12 mouse cellular contexts compared by ENCODE assay signal in genomic region chr10:53429539-53430344, GRCm38 (mm10). TPM values are rescaled to one million over a fixed set of nuclear protein-coding genes. Genes with fewer than 3 reads are reported as not detected.
A peak's percentile ranks its signal among the peaks of the same experiment; 100 is the strongest.
DNase-seq lines count a peak whose midpoint lies in the region; ATAC-seq and TF ChIP-seq lines count a peak whose summit lies in the region.
"Had no signal": no experiment of that assay in that cellular context is flagged by ENCODE, and none has a peak within 500 bp of the region (broad histone marks: within the 10 kb centered on the region; RNA-seq: fewer than 3 reads in every experiment).

No protein-coding gene starts in this region.

- H3K27ac ChIP-seq in lung, embryonic 14.5 days (ENCODE audit: low read depth) = peak overlapping the region; percentile 63; the same call in 1 of the 2 replicates
- H3K27ac ChIP-seq in hindbrain, embryonic 16.5 days (ENCODE audit: low read depth, low read length) = no peak overlapping the region
- H3K27ac ChIP-seq in neural tube, embryonic 14.5 days (ENCODE audit: low read depth, low read length) = no peak overlapping the region; the same call in 1 of the 2 replicates

- no peak overlapping the region for H3K9ac ChIP-seq in lung, embryonic 14.5 days
- H3K9ac ChIP-seq in hindbrain, embryonic 16.5 days (ENCODE audit: low read depth, low read length) = no peak overlapping the region
- no peak overlapping the region for H3K9ac ChIP-seq in neural tube, embryonic 14.5 days (replicated peaks; ENCODE audit: low read depth, low read length)

- peak; percentile 54 for DNase-seq in embryo, embryonic 10.5 days (ENCODE audit: low spot score)
- no peak for DNase-seq in embryo, embryonic 10 days (ENCODE audit: low spot score)
- DNase-seq in lung, embryonic 14.5 days = peak; percentile 38
- DNase-seq in lung, adult 18-20 months = no peak
- no peak for DNase-seq in right cerebral cortex, postnatal 4 days
- no peak for DNase-seq in urinary bladder, postnatal 14 days (ENCODE audit: low spot score)
- DNase-seq: cerebellum, adult 9-10 months; heart, postnatal 10 days; kidney, postnatal 25 days; thymus, postnatal 36 days had no signal

- no peak overlapping the region for H3K4me2 ChIP-seq in lung, embryonic 14.5 days
- no peak overlapping the region for H3K4me2 ChIP-seq in hindbrain, embryonic 16.5 days (ENCODE audit: low read length)
- H3K4me2 ChIP-seq in neural tube, embryonic 14.5 days (ENCODE audit: low read depth, low read length) = no peak overlapping the region

- TF ChIP-seq CTCF in lung, embryonic 14.5 days (IDR thresholded peaks at IDR 0.05; ENCODE audit: low read depth) = no peak

- H3K27me3 ChIP-seq in lung, embryonic 14.5 days (ENCODE audit: insufficient read depth, low read length) = no peaks in the 10 kb centered on the region
- H3K27me3 ChIP-seq in hindbrain, embryonic 16.5 days (replicated peaks; ENCODE audit: control insufficient read depth, insufficient read depth, low read length) = no peaks in the 10 kb centered on the region
- H3K27me3 ChIP-seq in neural tube, embryonic 14.5 days (ENCODE audit: control insufficient read depth, insufficient read depth, low read length) = no peaks in the 10 kb centered on the region

- H3K36me3 ChIP-seq in lung, embryonic 14.5 days (ENCODE audit: insufficient read depth) = no peaks in the 10 kb centered on the region
- H3K36me3 ChIP-seq in hindbrain, embryonic 16.5 days (ENCODE audit: control insufficient read depth, insufficient read depth, low read length) = no peaks in the 10 kb centered on the region
- H3K36me3 ChIP-seq in neural tube, embryonic 14.5 days (ENCODE audit: control insufficient read depth, insufficient read depth, low read length) = no peaks in the 10 kb centered on the region

- ATAC-seq in lung, embryonic 14.5 days (ENCODE audit: insufficient read depth) = no peak
- peak; percentile 73 for ATAC-seq in hindbrain, embryonic 16.5 days
- ATAC-seq in neural tube, embryonic 14.5 days (ENCODE audit: low read depth) = peak; percentile 54; the same call in 1 of the 2 replicates

- no peaks in the 10 kb centered on the region for H3K9me3 ChIP-seq in lung, embryonic 14.5 days (ENCODE audit: low read depth, low read length)
- H3K9me3 ChIP-seq in hindbrain, embryonic 16.5 days (ENCODE audit: control insufficient read depth, low read length) = no peaks in the 10 kb centered on the region
- no peaks in the 10 kb centered on the region for H3K9me3 ChIP-seq in neural tube, embryonic 14.5 days (ENCODE audit: control insufficient read depth, low read length)

- no peak overlapping the region for H3K4me3 ChIP-seq in lung, embryonic 14.5 days (ENCODE audit: low read depth, low read length)
- H3K4me3 ChIP-seq in hindbrain, embryonic 16.5 days (ENCODE audit: low read length) = no peak overlapping the region
- H3K4me3 ChIP-seq in neural tube, embryonic 14.5 days (ENCODE audit: low read depth, low read length) = no peak overlapping the region

- 32% methylated on average over 7 of the region's 7 CpGs for WGBS in lung, embryonic 14.5 days
- 36% methylated on average over 7 of the region's 7 CpGs for WGBS in hindbrain, embryonic 16.5 days
- WGBS in neural tube, embryonic 14.5 days = 40% methylated on average over 7 of the region's 7 CpGs

- H3K4me1 ChIP-seq in lung, embryonic 14.5 days (ENCODE audit: insufficient read depth) = peaks cover 8% of the 10 kb centered on the region; the same call in 1 of the 2 replicates
- peaks cover 4% of the 10 kb centered on the region; the same call in 1 of the 2 replicates for H3K4me1 ChIP-seq in hindbrain, embryonic 16.5 days (ENCODE audit: control insufficient read depth, insufficient read depth, low read depth, low read length)
- H3K4me1 ChIP-seq in neural tube, embryonic 14.5 days (ENCODE audit: control insufficient read depth, insufficient read depth, low read length) = peaks cover 2% of the 10 kb centered on the region; the same call in 1 of the 2 replicates

RNA-seq across cellular contexts. Expression of gene Cep85l, which starts 50.0 kb away (rescaled TPM):
- polyA plus RNA-seq in lung, embryonic 14.5 days (2014; fragmentation: Nextera tagmentation; extraction: Ambion mirVana) = 10.3 and 11.6 TPM in 2 replicates
- polyA plus RNA-seq in hindbrain, embryonic 16.5 days (2015; fragmentation: Nextera tagmentation; extraction: Ambion mirVana) = 3.9 and 4.4 TPM in 2 replicates
- 6.4 and 11.6 TPM in 2 replicates for polyA plus RNA-seq in neural tube, embryonic 14.5 days (2014; fragmentation: Nextera tagmentation; extraction: Ambion mirVana)

Comparison
In these comparisons a context has a peak if more than half of its experiments do, and no peak if none do; other contexts are left out.
1. DNase-seq: peak in embryo, embryonic 10.5 days (single experiment) and lung, embryonic 14.5 days (single experiment); none in embryo, embryonic 10 days (single experiment), lung, adult 18-20 months (0 of 2), right cerebral cortex, postnatal 4 days (single experiment) and urinary bladder, postnatal 14 days (single experiment).